ENCODE assay signal across 21 mouse cellular contexts in genomic region chr1:54809098-54809490, GRCm38 (mm10).
A peak's percentile ranks its signal among the peaks of the same experiment; 100 is the strongest.
DNase-seq lines count a peak whose midpoint lies in the region; ATAC-seq lines count a peak whose summit lies in the region.
"Had no signal": no experiment of that assay in that cellular context is flagged by ENCODE, and none has a peak within 500 bp of the region (broad histone marks: within the 10 kb centered on the region; RNA-seq: fewer than 3 reads in every experiment).

No protein-coding gene starts in this region.

- no peak overlapping the region for H3K4me3 ChIP-seq in heart, embryonic 10.5 days
- H3K4me3 ChIP-seq in heart, embryonic 12.5 days, result no peak overlapping the region
- no peak overlapping the region for H3K4me3 ChIP-seq in midbrain, embryonic 11.5 days (ENCODE audit: low read depth, low read length)
- no peak overlapping the region for H3K4me3 ChIP-seq in midbrain, embryonic 13.5 days (replicated peaks)

- peak; percentile 86 for DNase-seq in heart, adult 11 months
- DNase-seq in heart, postnatal 36 days, result no peak
- peak; percentile 55 for DNase-seq in heart, embryonic 10.5 days (ENCODE audit: low spot score)
- peak; percentile 61 for DNase-seq in midbrain, embryonic 11.5 days (ENCODE audit: low spot score, missing footprints)
- DNase-seq: adrenal gland, adult 2 months; adrenal gland, adult 8-10 months; adrenal gland, postnatal 10 days; adrenal gland, postnatal 14 days; adrenal gland, postnatal 25 days; adrenal gland, postnatal 36 days; B cell, adult 2 months; cerebellum, adult 11 months; cerebellum, adult 11-12 months; cerebellum, adult 18-20 months had no signal

- H3K36me3 ChIP-seq in heart, embryonic 10.5 days, result no peaks in the 10 kb centered on the region
- H3K36me3 ChIP-seq in heart, embryonic 12.5 days, result no peaks in the 10 kb centered on the region
- H3K36me3 ChIP-seq in midbrain, embryonic 11.5 days (ENCODE audit: control insufficient read depth, insufficient read depth, low read length), result no peaks in the 10 kb centered on the region
- H3K36me3 ChIP-seq in midbrain, embryonic 13.5 days, result no peaks in the 10 kb centered on the region
- H3K36me3 ChIP-seq: G1E had no signal

- H3K9me3 ChIP-seq in heart, embryonic 10.5 days, result no peaks in the 10 kb centered on the region
- H3K9me3 ChIP-seq in heart, embryonic 12.5 days (replicated peaks), result no peaks in the 10 kb centered on the region
- no peaks in the 10 kb centered on the region for H3K9me3 ChIP-seq in midbrain, embryonic 11.5 days (ENCODE audit: control insufficient read depth, low read length)
- H3K9me3 ChIP-seq in midbrain, embryonic 13.5 days, result no peaks in the 10 kb centered on the region
- H3K9me3 ChIP-seq: G1E had no signal

- H3K4me1 ChIP-seq in heart, embryonic 10.5 days, result peaks cover 4% of the 10 kb centered on the region; the same call in 1 of the 2 replicates
- H3K4me1 ChIP-seq in heart, embryonic 12.5 days (replicated peaks), result peaks cover 14% of the 10 kb centered on the region; the same call in 1 of the 2 replicates
- no peaks in the 10 kb centered on the region for H3K4me1 ChIP-seq in midbrain, embryonic 11.5 days (ENCODE audit: control insufficient read depth, insufficient read depth, low read length)
- no peaks in the 10 kb centered on the region for H3K4me1 ChIP-seq in midbrain, embryonic 13.5 days (replicated peaks)

- WGBS in heart, embryonic 10.5 days, result 94% methylated on average over 13 of the region's 13 CpGs
- 90% methylated on average over 13 of the region's 13 CpGs for WGBS in heart, embryonic 12.5 days
- WGBS in midbrain, embryonic 11.5 days, result 92% methylated on average over 13 of the region's 13 CpGs
- WGBS in midbrain, embryonic 13.5 days, result 97% methylated on average over 13 of the region's 13 CpGs

- no peak for ATAC-seq in heart, embryonic 12.5 days (ENCODE audit: insufficient number of reproducible peaks, low FRiP score)
- no peak for ATAC-seq in midbrain, embryonic 11.5 days (ENCODE audit: low FRiP score)
- ATAC-seq in midbrain, embryonic 13.5 days, result no peak
- ATAC-seq: activated CD4-positive, CD25-positive, alpha-beta regulatory T cell, adult 4 months; CD4-positive, CD25-positive, alpha-beta regulatory T cell, adult 4 months; Patski had no signal

- H3K27me3 ChIP-seq in heart, embryonic 10.5 days (ENCODE audit: insufficient read depth, poor library complexity, severe bottlenecking), result no peaks in the 10 kb centered on the region
- H3K27me3 ChIP-seq in heart, embryonic 12.5 days (replicated peaks), result no peaks in the 10 kb centered on the region
- no peaks in the 10 kb centered on the region for H3K27me3 ChIP-seq in midbrain, embryonic 11.5 days (ENCODE audit: control insufficient read depth, insufficient read depth, low read length)
- H3K27me3 ChIP-seq in midbrain, embryonic 13.5 days, result no peaks in the 10 kb centered on the region
- H3K27me3 ChIP-seq: CH12.LX, Patski had no signal

- H3K9ac ChIP-seq in heart, embryonic 12.5 days, result no peak overlapping the region
- no peak overlapping the region for H3K9ac ChIP-seq in midbrain, embryonic 11.5 days (ENCODE audit: low read length)
- H3K9ac ChIP-seq in midbrain, embryonic 13.5 days (replicated peaks), result no peak overlapping the region

- H3K4me2 ChIP-seq in heart, embryonic 12.5 days, result no peak overlapping the region
- no peak overlapping the region for H3K4me2 ChIP-seq in midbrain, embryonic 11.5 days
- no peak overlapping the region for H3K4me2 ChIP-seq in midbrain, embryonic 13.5 days (replicated peaks)

- intact Hi-C loops in heart, postnatal 36 days (cut with DNase I), result no loop called here

- no peak overlapping the region for H3K27ac ChIP-seq in heart, embryonic 10.5 days
- no peak overlapping the region for H3K27ac ChIP-seq in heart, embryonic 12.5 days (ENCODE audit: poor library complexity, severe bottlenecking)
- no peak overlapping the region for H3K27ac ChIP-seq in midbrain, embryonic 11.5 days (ENCODE audit: low read depth, low read length)
- no peak overlapping the region for H3K27ac ChIP-seq in midbrain, embryonic 13.5 days

Comparison
In these comparisons a context has a peak if more than half of its experiments do, and no peak if none do; other contexts are left out.
1. DNase-seq: peak in heart, adult 11 months (single experiment), heart, embryonic 10.5 days (single experiment) and midbrain, embryonic 11.5 days (single experiment); none in heart, postnatal 36 days (0 of 2).